ENCODE assay signal across 8 mouse cellular contexts in genomic region chr6:134830776-134831175, GRCm38 (mm10). TPM values are rescaled to one million over a fixed set of nuclear protein-coding genes. Genes with fewer than 3 reads are reported as not detected.
DNase-seq lines count a peak whose midpoint lies in the region; ATAC-seq and TF ChIP-seq lines count a peak whose summit lies in the region.

No protein-coding gene starts in this region.

- DNase-seq in cerebellum, adult 2 months: no peak
- no peak for DNase-seq in cerebellum, adult 9-11 months
- no peak for DNase-seq in spleen, adult 2 months (ENCODE audit: low read depth in 1 of 2, low spot score in 2 of 2)
- DNase-seq in spleen, adult 18-20 months: no peak
- DNase-seq in left cerebral cortex, postnatal 36 days (ENCODE audit: low spot score in 2 of 2): no peak
- no peak for DNase-seq in MN1 (ENCODE audit: low spot score)

- no peaks in the 10 kb centered on the region for H3K27me3 ChIP-seq in cerebellum, adult 2 months (ENCODE audit: control insufficient read depth, insufficient read depth, low read length)
- H3K27me3 ChIP-seq in spleen, adult 2 months (ENCODE audit: control insufficient read depth, insufficient read depth, low read length): no peaks in the 10 kb centered on the region
- no peaks in the 10 kb centered on the region for H3K27me3 ChIP-seq in limb, embryonic 13.5 days
- no peaks in the 10 kb centered on the region for H3K27me3 ChIP-seq in stomach, embryonic 15.5 days (replicated peaks)

- ATAC-seq in limb, embryonic 13.5 days (ENCODE audit: low FRiP score, low read depth): no peak
- ATAC-seq in stomach, embryonic 15.5 days (ENCODE audit: insufficient read depth, low FRiP score, low read depth): no peak

- H3K9me3 ChIP-seq in limb, embryonic 13.5 days: no peaks in the 10 kb centered on the region
- H3K9me3 ChIP-seq in stomach, embryonic 15.5 days: no peaks in the 10 kb centered on the region

- intact Hi-C loops in left cerebral cortex, postnatal 36 days (cut with DNase I): no loop called here

- H3K36me3 ChIP-seq in spleen, adult 2 months (ENCODE audit: control insufficient read depth, insufficient read depth, low read length): no peaks in the 10 kb centered on the region
- no peaks in the 10 kb centered on the region for H3K36me3 ChIP-seq in limb, embryonic 13.5 days
- no peaks in the 10 kb centered on the region for H3K36me3 ChIP-seq in stomach, embryonic 15.5 days

- H3K4me3 ChIP-seq in cerebellum, adult 2 months (replicated peaks; ENCODE audit: insufficient read depth, low read depth, low read length): peak overlapping the region; percentile 82
- H3K4me3 ChIP-seq in spleen, adult 2 months (ENCODE audit: extremely low read depth, insufficient read depth, insufficient read length): peak overlapping the region; percentile 96
- peak overlapping the region; percentile 70 for H3K4me3 ChIP-seq in limb, embryonic 13.5 days
- H3K4me3 ChIP-seq in stomach, embryonic 15.5 days (replicated peaks): peak overlapping the region; percentile 74

- TF ChIP-seq CTCF in cerebellum, adult 2 months (IDR thresholded peaks at IDR 0.05; ENCODE audit: borderline replicate concordance, insufficient read depth, low read depth, low read length): no peak
- TF ChIP-seq CTCF in spleen, adult 2 months (IDR thresholded peaks at IDR 0.05; ENCODE audit: extremely low read depth, insufficient read depth, insufficient read length, insufficient replicate concordance): no peak

- H3K4me1 ChIP-seq in cerebellum, adult 2 months (ENCODE audit: control insufficient read depth, insufficient read depth, low read length): no peaks in the 10 kb centered on the region; the same call in 1 of the 2 replicates
- H3K4me1 ChIP-seq in spleen, adult 2 months (ENCODE audit: control insufficient read depth, insufficient read depth, insufficient read length): peaks cover 13% of the 10 kb centered on the region
- peaks cover 11% of the 10 kb centered on the region for H3K4me1 ChIP-seq in limb, embryonic 13.5 days
- H3K4me1 ChIP-seq in stomach, embryonic 15.5 days: peaks cover 12% of the 10 kb centered on the region; the same call in 1 of the 2 replicates

- peak overlapping the region; percentile 73 for H3K9ac ChIP-seq in limb, embryonic 13.5 days
- 0 out of 2 replicates have a peak overlapping the region, but pooled peaks have one; percentile 41 for H3K9ac ChIP-seq in stomach, embryonic 15.5 days

- peak overlapping the region; percentile 85 for H3K4me2 ChIP-seq in limb, embryonic 13.5 days (replicated peaks)
- H3K4me2 ChIP-seq in stomach, embryonic 15.5 days: peak overlapping the region; percentile 83

- no peak for TF ChIP-seq POLR2A in cerebellum, adult 2 months (IDR thresholded peaks at IDR 0.05; ENCODE audit: borderline replicate concordance, insufficient read depth, low read length)
- TF ChIP-seq POLR2A in spleen, adult 2 months (IDR thresholded peaks at IDR 0.05; ENCODE audit: low read depth, low read length): no peak

- WGBS in cerebellum, adult 2 months: 4% methylated on average over 10 of the region's 10 CpGs
- WGBS in spleen, adult 2 months: 4% methylated on average over 10 of the region's 10 CpGs
- 2% methylated on average over 10 of the region's 10 CpGs for WGBS in limb, embryonic 13.5 days
- 3% methylated on average over 10 of the region's 10 CpGs for WGBS in stomach, embryonic 15.5 days

- no peak overlapping the region for H3K27ac ChIP-seq in cerebellum, adult 2 months (ENCODE audit: insufficient read depth, low read length)
- H3K27ac ChIP-seq in spleen, adult 2 months (ENCODE audit: insufficient read depth, low read length): peak overlapping the region; percentile 95
- no peak overlapping the region for H3K27ac ChIP-seq in limb, embryonic 13.5 days
- H3K27ac ChIP-seq in stomach, embryonic 15.5 days: peak overlapping the region; percentile 97

RNA-seq across cellular contexts. Expression of gene Crebl2, which starts 0.8 kb away (rescaled TPM):
- 42.3 and 47.6 TPM in 2 replicates for polyA plus RNA-seq in cerebellum, adult 2 months (2012; rRNA removed)
- polyA plus RNA-seq in spleen, adult 2 months (2012; rRNA removed): 10.2 and 10.9 TPM in 2 replicates
- polyA plus RNA-seq in limb, embryonic 13.5 days (2015; fragmentation: Nextera tagmentation; extraction: Ambion mirVana): 2.6 and 3.0 TPM in 2 replicates
- 3.6 TPM in 2 replicates for polyA plus RNA-seq in stomach, embryonic 15.5 days (2015; fragmentation: Nextera tagmentation; extraction: Ambion mirVana)
- total RNA-seq in left cerebral cortex, postnatal 36 days (2021): 10 to 100 TPM; 31.8 to 36.6 TPM

RNA-seq across cellular contexts. Expression of gene Dusp16, which starts 38.4 kb away (rescaled TPM):
- 18.8 and 19.8 TPM in 2 replicates for polyA plus RNA-seq in cerebellum, adult 2 months (2012; rRNA removed)
- 6.5 and 8.7 TPM in 2 replicates for polyA plus RNA-seq in spleen, adult 2 months (2012; rRNA removed)
- 16.8 and 17.1 TPM in 2 replicates for polyA plus RNA-seq in limb, embryonic 13.5 days (2015; fragmentation: Nextera tagmentation; extraction: Ambion mirVana)
- polyA plus RNA-seq in stomach, embryonic 15.5 days (2015; fragmentation: Nextera tagmentation; extraction: Ambion mirVana): 15.6 and 15.7 TPM in 2 replicates
- total RNA-seq in left cerebral cortex, postnatal 36 days (2021): 10 to 100 TPM in 1 of 2 experiments, 1 to 10 TPM in 1; 8.0 to 12.7 TPM

Comparison
In these comparisons a context has a peak if more than half of its experiments do, and no peak if none do; other contexts are left out.
1. H3K27ac ChIP-seq: peak in spleen, adult 2 months (single experiment) and stomach, embryonic 15.5 days (single experiment); none in cerebellum, adult 2 months (single experiment) and limb, embryonic 13.5 days (single experiment).
2. Peak in every context shown above with its lines, with median percentiles within 50 percentile points of each other: H3K4me3 ChIP-seq.